Mouse (Mus musculus): ENCODE data around the gene Gh.

- TF ChIP-seq CTCF (IDR thresholded peaks at IDR 0.05; ENCODE audit: borderline replicate concordance, insufficient read depth, low read length), result no peak
- no peak for TF ChIP-seq POLR2A (IDR thresholded peaks at IDR 0.05; ENCODE audit: low read depth, low read length)
Measured at GRCm38 (mm10) chr11:106289369-106289768, 12.3 kb downstream of the Gh start.

Data from embryonic fibroblast, embryonic 13.5 days (primary cell).